Mouse (Mus musculus) G1E (cell line): ENCODE data around the gene Zfp324.

Experiments used
- CTCF ChIP-seq: IDR thresholded peaks from 2 replicates; pipeline ENCODE4 v1.5.1; 2012; ENCODE audit warnings: low read depth, low read length, inconsistent platforms, mixed read lengths
- GATA1 ChIP-seq: IDR thresholded peaks from 2 replicates; pipeline ENCODE4 v1.6.1; 2012; ENCODE audit warnings: borderline replicate concordance, low read length, inconsistent platforms, mixed read lengths
- TAL1 ChIP-seq: conservative IDR thresholded peaks from 2 replicates; pipeline ENCODE4 v1.6.1; 2012; ENCODE audit warnings: low read depth, low read length, inconsistent platforms, mixed read lengths

DNA sequence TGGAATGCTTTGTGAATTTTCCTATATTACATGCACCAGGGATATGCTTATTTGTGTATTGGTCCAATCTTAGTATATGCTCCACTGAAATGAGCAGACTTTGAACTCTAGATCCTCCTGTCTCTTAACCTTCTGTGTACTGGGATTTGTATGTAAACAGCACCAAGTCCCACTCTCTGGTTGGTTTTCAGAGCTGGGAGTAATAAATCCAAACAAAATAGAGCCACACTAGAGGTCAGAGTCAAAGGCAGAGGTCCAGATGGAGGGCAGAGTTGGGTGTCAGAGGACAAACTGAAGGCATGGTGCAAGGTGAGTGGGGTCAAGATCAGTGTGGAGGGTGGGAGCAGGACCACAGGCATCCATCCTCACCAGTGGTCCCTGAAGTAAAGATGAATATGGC lies 30.2 kb downstream of the Zfp324 start:
- TF ChIP-seq CTCF: no peak
- no peak for TF ChIP-seq GATA1
- no peak for TF ChIP-seq TAL1
